Mouse (Mus musculus): ENCODE measurements around the gene Myo3a. TPM values are rescaled to one million over a fixed set of nuclear protein-coding genes. Genes with fewer than 3 reads are reported as not detected.

Myo3a gene
- 0.12 and 0.22 TPM in 2 replicates for polyA plus RNA-seq (2015; fragmentation: Nextera tagmentation; extraction: Ambion mirVana)

DNA sequence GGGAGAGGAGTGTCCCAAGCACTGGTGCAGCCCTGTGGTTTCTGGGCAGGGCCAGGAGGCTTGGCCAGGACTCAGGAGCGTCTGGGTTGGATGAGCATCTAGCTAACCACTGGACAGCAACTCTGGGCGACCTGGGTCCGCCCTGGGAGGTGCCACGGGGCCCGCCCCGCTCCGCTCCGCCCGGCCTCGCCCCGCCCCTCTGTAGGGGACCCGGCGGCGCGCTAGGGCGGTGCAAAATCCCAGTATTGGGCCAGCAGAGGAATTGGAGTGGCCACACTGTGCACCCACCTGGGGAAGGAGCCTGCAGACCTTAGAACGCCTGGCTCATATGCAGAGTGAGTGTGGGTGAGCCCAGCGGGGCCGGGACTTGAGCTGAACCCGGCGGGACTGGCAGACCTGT is at the start of gene Myo3a:
Myo3a (plus strand) TSS at position 196 of the 400 bp plus-strand sequence.
- peak; percentile 78; the same call in 1 of the 2 replicates for ATAC-seq (ENCODE audit: insufficient read depth, low FRiP score)
- Histone ChIP-seq H3K9ac (ENCODE audit: low read length) (peak within 1 kb of the TSS; percentile 48; the same call in 1 of the 2 replicates), H3K4me3 (replicated peaks; ENCODE audit: low read length) (peak within 1 kb of the TSS; percentile 36), H3K27ac (ENCODE audit: low read length) (no peak within 1 kb of the TSS), H3K4me1 (ENCODE audit: control insufficient read depth, insufficient read depth, low read length) (no peaks in the 10 kb centered on the region), H3K27me3 (ENCODE audit: control insufficient read depth, insufficient read depth, low read length) (no peaks in the 10 kb centered on the region), H3K36me3 (ENCODE audit: control insufficient read depth, insufficient read depth, low read length) (no peaks in the 10 kb centered on the region), H3K4me2 (ENCODE audit: low read depth, low read length) (peak within 1 kb of the TSS; percentile 50), H3K9me3 (replicated peaks; ENCODE audit: control insufficient read depth, low read length) (no peaks in the 10 kb centered on the region)
- WGBS, result 1% methylated on average over 21 of the region's 21 CpGs

DNA sequence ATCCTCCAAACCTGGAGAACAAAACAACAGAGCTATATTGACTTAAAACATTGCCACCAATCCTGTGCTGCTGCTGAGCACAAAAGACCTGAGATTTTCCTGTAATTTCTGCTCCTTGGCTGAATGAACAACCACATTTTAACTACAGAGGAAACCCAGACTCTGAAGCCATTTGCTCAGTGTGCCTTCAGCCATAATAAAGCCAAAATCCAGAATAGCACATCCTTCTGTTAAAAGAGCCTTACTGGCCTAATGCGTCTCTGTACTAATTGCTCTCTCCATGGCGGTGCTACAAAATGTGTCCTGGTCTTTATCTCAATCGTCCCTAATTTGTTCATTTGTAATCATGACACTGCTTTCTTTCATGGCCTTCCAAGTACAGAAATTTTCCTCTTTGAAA is 23.2 kb downstream of the Myo3a start:
- ATAC-seq (ENCODE audit: insufficient read depth, low FRiP score), result no peak
- 51% methylated on average over 3 of the region's 3 CpGs for WGBS

DNA sequence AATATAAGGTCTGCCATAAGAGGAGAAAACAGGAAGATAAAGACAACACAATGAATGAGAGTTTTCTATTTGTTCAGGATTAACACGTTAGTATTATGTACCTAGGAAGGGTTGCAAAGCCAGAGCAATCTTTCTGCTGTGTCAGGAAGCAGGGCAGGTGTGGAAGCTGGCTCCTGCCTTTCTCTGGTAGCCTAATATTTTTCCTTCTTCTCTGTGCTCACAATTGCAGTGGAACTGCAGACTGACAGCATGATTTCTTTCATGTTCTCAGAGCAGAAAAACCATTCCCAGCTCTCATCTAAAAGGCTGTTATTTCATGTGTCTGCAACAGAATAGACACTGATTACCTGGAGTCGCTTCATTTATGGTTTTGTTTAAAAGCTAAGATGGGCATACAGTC is 23.7 kb downstream of the Myo3a start:
- no peak overlapping the region for H3K27ac ChIP-seq (ENCODE audit: low read length)
- no peaks in the 10 kb centered on the region for H3K36me3 ChIP-seq (ENCODE audit: control insufficient read depth, insufficient read depth, low read length)
- H3K4me3 ChIP-seq (replicated peaks; ENCODE audit: low read length), result no peak overlapping the region
- H3K27me3 ChIP-seq (ENCODE audit: control insufficient read depth, insufficient read depth, low read length), result no peaks in the 10 kb centered on the region
- no peaks in the 10 kb centered on the region for H3K4me1 ChIP-seq (ENCODE audit: control insufficient read depth, insufficient read depth, low read length)
- no peaks in the 10 kb centered on the region for H3K9me3 ChIP-seq (replicated peaks; ENCODE audit: control insufficient read depth, low read length)
- H3K4me2 ChIP-seq (ENCODE audit: low read depth, low read length), result no peak overlapping the region
- WGBS, result 54% methylated on average over 2 of the region's 2 CpGs
- no peak overlapping the region for H3K9ac ChIP-seq (ENCODE audit: low read length)
- ATAC-seq (ENCODE audit: insufficient read depth, low FRiP score), result no peak

More for the DNA sequence above, 23.2 kb downstream of the Myo3a start:
- H3K27ac ChIP-seq (ENCODE audit: low read length), result no peak overlapping the region
- no peaks in the 10 kb centered on the region for H3K4me1 ChIP-seq (ENCODE audit: control insufficient read depth, insufficient read depth, low read length)
- no peak overlapping the region for H3K9ac ChIP-seq (ENCODE audit: low read length)
- H3K36me3 ChIP-seq (ENCODE audit: control insufficient read depth, insufficient read depth, low read length), result no peaks in the 10 kb centered on the region
- H3K4me3 ChIP-seq (replicated peaks; ENCODE audit: low read length), result no peak overlapping the region
- H3K27me3 ChIP-seq (ENCODE audit: control insufficient read depth, insufficient read depth, low read length), result no peaks in the 10 kb centered on the region
- no peaks in the 10 kb centered on the region for H3K9me3 ChIP-seq (replicated peaks; ENCODE audit: control insufficient read depth, low read length)
- no peak overlapping the region for H3K4me2 ChIP-seq (ENCODE audit: low read depth, low read length)

DNA sequence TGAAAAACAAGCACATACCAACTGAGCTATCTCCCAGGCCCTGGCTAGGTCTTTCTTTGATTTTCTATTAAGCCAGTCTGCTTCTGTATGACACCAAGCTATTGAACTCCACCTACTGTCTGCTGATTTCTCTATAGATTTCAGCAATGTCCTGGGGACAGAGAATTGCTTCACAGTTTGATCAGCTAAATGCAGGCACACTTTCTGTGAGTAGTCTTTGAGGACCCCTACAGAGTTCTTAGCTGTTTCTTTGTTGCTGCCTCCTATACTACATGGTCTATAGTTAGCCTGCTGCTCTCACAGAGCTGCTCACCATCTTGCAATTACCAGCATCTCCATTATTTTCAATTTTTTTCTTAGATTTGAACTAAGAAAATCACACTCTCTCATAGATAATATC is 28.3 kb downstream of the Myo3a start:
- no peaks in the 10 kb centered on the region for H3K9me3 ChIP-seq (replicated peaks; ENCODE audit: control insufficient read depth, low read length)
- no peaks in the 10 kb centered on the region for H3K36me3 ChIP-seq (ENCODE audit: control insufficient read depth, insufficient read depth, low read length)
- H3K9ac ChIP-seq (ENCODE audit: low read length), result no peak overlapping the region
- H3K4me1 ChIP-seq (ENCODE audit: control insufficient read depth, insufficient read depth, low read length), result no peaks in the 10 kb centered on the region
- no peaks in the 10 kb centered on the region for H3K27me3 ChIP-seq (ENCODE audit: control insufficient read depth, insufficient read depth, low read length)
- ATAC-seq (ENCODE audit: insufficient read depth, low FRiP score), result no peak
- no peak overlapping the region for H3K4me2 ChIP-seq (ENCODE audit: low read depth, low read length)
- no peak overlapping the region for H3K27ac ChIP-seq (ENCODE audit: low read length)
- H3K4me3 ChIP-seq (replicated peaks; ENCODE audit: low read length), result no peak overlapping the region

DNA sequence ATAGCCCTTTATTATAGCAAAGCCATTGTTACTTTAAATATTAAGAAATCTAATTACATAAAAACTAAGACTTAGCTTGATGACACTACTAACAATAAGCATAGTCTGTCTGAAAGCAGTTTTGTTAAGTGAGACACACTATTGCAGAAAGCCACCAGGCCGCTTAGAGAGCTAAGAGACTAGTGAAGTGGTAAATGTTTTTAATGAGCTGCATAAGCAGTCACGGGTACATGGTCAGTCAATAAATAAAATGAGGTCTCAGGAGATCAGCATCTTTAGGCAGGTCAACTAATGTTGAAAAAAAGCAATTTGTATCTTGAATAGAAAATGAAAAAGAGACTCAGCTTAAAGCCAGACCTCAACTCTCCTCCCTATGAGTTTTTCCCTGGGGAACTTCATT is 44.3 kb downstream of the Myo3a start:
- WGBS, result 80% methylated on average over 2 of the region's 2 CpGs
- no peaks in the 10 kb centered on the region for H3K9me3 ChIP-seq (replicated peaks; ENCODE audit: control insufficient read depth, low read length)
- no peaks in the 10 kb centered on the region for H3K36me3 ChIP-seq (ENCODE audit: control insufficient read depth, insufficient read depth, low read length)
- no peaks in the 10 kb centered on the region for H3K4me1 ChIP-seq (ENCODE audit: control insufficient read depth, insufficient read depth, low read length)
- no peak overlapping the region for H3K9ac ChIP-seq (ENCODE audit: low read length)
- no peak overlapping the region for H3K4me2 ChIP-seq (ENCODE audit: low read depth, low read length)
- no peak overlapping the region for H3K27ac ChIP-seq (ENCODE audit: low read length)
- no peak for ATAC-seq (ENCODE audit: insufficient read depth, low FRiP score)
- H3K4me3 ChIP-seq (replicated peaks; ENCODE audit: low read length), result no peak overlapping the region
- no peaks in the 10 kb centered on the region for H3K27me3 ChIP-seq (ENCODE audit: control insufficient read depth, insufficient read depth, low read length)

DNA sequence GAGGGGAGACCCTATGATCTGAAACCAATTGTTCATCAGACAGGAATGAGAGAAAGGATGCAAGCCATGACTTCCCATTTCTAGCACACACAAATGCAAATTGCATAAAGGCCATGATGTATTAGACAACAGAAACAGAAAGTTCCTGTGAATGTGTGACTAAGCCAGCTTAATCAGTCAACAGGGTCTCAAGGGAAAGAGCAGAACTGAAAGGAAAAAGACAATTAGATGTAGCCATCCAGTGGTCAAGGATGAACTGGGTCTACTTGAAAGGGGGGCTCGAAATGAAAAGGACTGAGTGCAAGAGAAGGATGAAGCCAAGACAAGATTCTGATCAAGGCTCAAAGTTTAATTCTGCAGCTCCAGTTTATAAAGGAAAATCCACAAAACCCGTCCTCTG is 58.1 kb downstream of the Myo3a start:
- no peak for ATAC-seq (ENCODE audit: insufficient read depth, low FRiP score)
- no peak overlapping the region for H3K27ac ChIP-seq (ENCODE audit: low read length)

DNA sequence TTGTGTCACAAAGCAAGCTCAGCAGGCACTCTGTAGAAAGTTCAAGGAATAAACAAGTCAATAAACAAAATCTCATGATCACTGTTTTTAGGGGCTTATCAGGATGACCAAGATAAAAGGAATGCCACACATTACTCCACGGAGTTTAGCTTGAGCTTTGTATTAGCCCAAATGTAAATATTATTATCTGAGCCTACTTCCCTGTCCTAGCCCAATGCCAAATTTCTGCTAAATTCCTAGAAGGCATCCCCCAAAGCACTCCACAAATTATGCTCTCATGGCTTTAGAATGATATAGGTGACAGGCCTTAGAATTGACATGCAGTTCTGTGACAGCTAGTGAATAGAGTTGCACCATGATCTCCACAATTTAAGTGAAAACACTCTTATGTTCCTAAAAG is 58.5 kb downstream of the Myo3a start:
- no peak overlapping the region for H3K9ac ChIP-seq (ENCODE audit: low read length)
- H3K4me1 ChIP-seq (ENCODE audit: control insufficient read depth, insufficient read depth, low read length), result no peaks in the 10 kb centered on the region
- H3K9me3 ChIP-seq (replicated peaks; ENCODE audit: control insufficient read depth, low read length), result no peaks in the 10 kb centered on the region
- ATAC-seq (ENCODE audit: insufficient read depth, low FRiP score), result no peak
- H3K27ac ChIP-seq (ENCODE audit: low read length), result no peak overlapping the region
- no peak overlapping the region for H3K4me3 ChIP-seq (replicated peaks; ENCODE audit: low read length)
- H3K4me2 ChIP-seq (ENCODE audit: low read depth, low read length), result no peak overlapping the region
- no peaks in the 10 kb centered on the region for H3K36me3 ChIP-seq (ENCODE audit: control insufficient read depth, insufficient read depth, low read length)
- WGBS, result 15% methylated on average over 1 of the region's 1 CpGs
- no peaks in the 10 kb centered on the region for H3K27me3 ChIP-seq (ENCODE audit: control insufficient read depth, insufficient read depth, low read length)

More for the DNA sequence above, 58.1 kb downstream of the Myo3a start:
- Histone ChIP-seq H3K36me3 (ENCODE audit: control insufficient read depth, insufficient read depth, low read length) (no peaks in the 10 kb centered on the region), H3K4me2 (ENCODE audit: low read depth, low read length) (no peak overlapping the region), H3K9ac (ENCODE audit: low read length) (no peak overlapping the region), H3K9me3 (replicated peaks; ENCODE audit: control insufficient read depth, low read length) (no peaks in the 10 kb centered on the region), H3K4me1 (ENCODE audit: control insufficient read depth, insufficient read depth, low read length) (no peaks in the 10 kb centered on the region), H3K4me3 (replicated peaks; ENCODE audit: low read length) (no peak overlapping the region), H3K27me3 (ENCODE audit: control insufficient read depth, insufficient read depth, low read length) (no peaks in the 10 kb centered on the region)
- 47% methylated on average over 2 of the region's 2 CpGs for WGBS

DNA sequence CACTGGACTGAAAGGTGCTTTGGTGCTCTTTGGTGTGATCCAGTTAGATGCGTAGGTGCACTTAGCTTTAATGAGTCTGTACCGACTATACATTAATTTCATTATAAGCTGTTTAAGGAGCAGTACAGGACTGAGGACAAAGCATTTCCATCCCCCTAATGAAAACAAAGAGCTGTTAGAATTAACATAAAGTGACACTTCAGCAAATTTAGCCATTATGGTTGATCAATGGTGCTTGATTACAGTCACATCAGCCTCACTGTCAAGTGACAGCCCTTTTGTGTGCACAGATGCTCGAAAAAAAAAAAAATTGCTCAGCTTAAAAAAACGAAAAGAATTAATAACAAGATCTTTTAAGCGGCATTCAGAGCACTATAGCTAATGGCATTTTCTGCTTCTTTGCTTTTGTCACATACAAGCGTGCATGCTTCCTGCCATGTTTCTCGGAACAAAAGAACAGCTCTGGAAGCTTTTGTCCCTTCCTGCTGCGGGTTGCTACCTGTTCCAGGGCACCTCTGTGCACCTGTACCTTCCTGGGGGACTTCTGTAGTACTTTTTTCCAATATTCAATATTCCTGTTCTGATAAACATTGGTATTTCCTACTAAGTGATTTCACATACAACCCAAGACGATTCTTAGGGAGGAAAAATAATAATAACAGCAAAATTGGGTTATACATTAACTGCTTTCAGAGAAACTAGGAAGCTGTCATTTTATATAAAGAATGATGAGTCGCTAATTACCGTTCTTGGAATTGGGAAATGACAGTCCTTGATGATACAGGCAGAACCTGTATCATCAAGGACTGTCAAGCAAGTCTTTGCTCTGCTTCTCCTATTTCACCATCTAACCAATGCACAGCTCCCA is 66.5 kb downstream of the Myo3a start:
- 66% methylated on average over 11 of the region's 11 CpGs for WGBS

DNA sequence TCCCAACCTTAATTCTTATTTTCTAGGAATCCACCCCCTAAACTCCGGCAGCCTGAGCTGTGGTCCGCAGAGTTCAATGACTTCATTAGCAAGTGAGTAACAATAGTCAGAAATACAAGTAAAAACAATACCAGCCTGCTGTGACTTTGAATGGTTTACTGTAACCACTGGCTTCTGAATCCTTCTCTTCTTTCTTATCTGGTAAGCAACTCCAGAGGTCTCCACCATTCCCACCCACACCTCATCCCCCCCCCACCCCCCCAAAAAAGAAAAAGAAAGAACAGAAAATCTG is 67.1 kb downstream of the Myo3a start:
- no peaks in the 10 kb centered on the region for H3K4me1 ChIP-seq (ENCODE audit: control insufficient read depth, insufficient read depth, low read length)
- no peaks in the 10 kb centered on the region for H3K9me3 ChIP-seq (replicated peaks; ENCODE audit: control insufficient read depth, low read length)
- no peak overlapping the region for H3K4me3 ChIP-seq (replicated peaks; ENCODE audit: low read length)
- ATAC-seq (ENCODE audit: insufficient read depth, low FRiP score), result no peak
- H3K36me3 ChIP-seq (ENCODE audit: control insufficient read depth, insufficient read depth, low read length), result no peaks in the 10 kb centered on the region
- H3K4me2 ChIP-seq (ENCODE audit: low read depth, low read length), result no peak overlapping the region
- WGBS, result 41% methylated on average over 2 of the region's 2 CpGs
- no peak overlapping the region for H3K27ac ChIP-seq (ENCODE audit: low read length)
- no peaks in the 10 kb centered on the region for H3K27me3 ChIP-seq (ENCODE audit: control insufficient read depth, insufficient read depth, low read length)
- no peak overlapping the region for H3K9ac ChIP-seq (ENCODE audit: low read length)

More for the DNA sequence above, 66.5 kb downstream of the Myo3a start:
- Histone ChIP-seq H3K4me2 (ENCODE audit: low read depth, low read length) (no peak overlapping the region), H3K36me3 (ENCODE audit: control insufficient read depth, insufficient read depth, low read length) (no peaks in the 10 kb centered on the region), H3K9me3 (replicated peaks; ENCODE audit: control insufficient read depth, low read length) (no peaks in the 10 kb centered on the region), H3K27ac (ENCODE audit: low read length) (no peak overlapping the region), H3K9ac (ENCODE audit: low read length) (no peak overlapping the region), H3K27me3 (ENCODE audit: control insufficient read depth, insufficient read depth, low read length) (no peaks in the 10 kb centered on the region), H3K4me1 (ENCODE audit: control insufficient read depth, insufficient read depth, low read length) (no peaks in the 10 kb centered on the region), H3K4me3 (replicated peaks; ENCODE audit: low read length) (no peak overlapping the region)
- no peak for ATAC-seq (ENCODE audit: insufficient read depth, low FRiP score)

Data from stomach, embryonic 16.5 days (tissue).